Mouse (Mus musculus): ENCODE measurements around the gene Mtrf1l. TPM values are rescaled to one million over a fixed set of nuclear protein-coding genes. Genes with fewer than 3 reads are reported as not detected.
A peak's percentile ranks its signal among the peaks of the same experiment; 100 is the strongest.

Mtrf1l gene
- polyA plus RNA-seq, 1 experiment from 2014 or later, result 9.2 TPM

DNA sequence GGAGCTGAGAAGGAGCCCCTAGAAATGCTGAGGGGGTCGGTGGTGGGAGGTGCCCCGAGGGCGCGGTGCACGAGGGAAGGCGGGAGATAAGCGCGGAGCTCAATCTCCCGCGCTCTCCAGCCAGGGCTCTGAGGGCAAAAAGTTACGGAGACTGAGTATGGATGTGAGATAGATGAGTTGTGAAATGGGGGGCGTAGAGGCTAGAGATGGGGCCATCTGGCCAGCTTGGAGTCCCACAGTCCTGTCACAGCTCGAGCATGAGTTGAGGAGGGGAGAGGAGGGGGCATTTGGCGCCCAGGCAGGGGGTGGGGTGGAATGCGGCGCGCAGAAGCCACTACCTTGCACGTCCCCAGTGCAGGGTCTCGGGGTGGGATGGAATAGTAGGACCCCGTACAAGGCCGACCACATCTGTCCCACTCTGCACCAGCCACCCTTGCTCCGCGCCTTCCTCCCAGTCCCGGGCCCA, 19.0 kb downstream of the Mtrf1l start:
- H3K36me3 ChIP-seq, result peaks cover 33% of the 10 kb centered on the region
- H3K27me3 ChIP-seq (replicated peaks), result no peaks in the 10 kb centered on the region
- peak overlapping the region; percentile 96 for H3K4me2 ChIP-seq
- no peaks in the 10 kb centered on the region for H3K9me3 ChIP-seq (replicated peaks)
- under 1% methylated on average over 24 of the region's 24 CpGs for WGBS
- H3K9ac ChIP-seq, result peak overlapping the region; percentile 88
- peak overlapping the region; percentile 89 for H3K27ac ChIP-seq (ENCODE audit: poor library complexity, severe bottlenecking)
- H3K4me1 ChIP-seq (replicated peaks), result peaks cover 20% of the 10 kb centered on the region
- peak; percentile 1; the same call in 1 of the 2 replicates for ATAC-seq (ENCODE audit: insufficient number of reproducible peaks, low FRiP score)
- H3K4me3 ChIP-seq, result peak overlapping the region; percentile 81

DNA sequence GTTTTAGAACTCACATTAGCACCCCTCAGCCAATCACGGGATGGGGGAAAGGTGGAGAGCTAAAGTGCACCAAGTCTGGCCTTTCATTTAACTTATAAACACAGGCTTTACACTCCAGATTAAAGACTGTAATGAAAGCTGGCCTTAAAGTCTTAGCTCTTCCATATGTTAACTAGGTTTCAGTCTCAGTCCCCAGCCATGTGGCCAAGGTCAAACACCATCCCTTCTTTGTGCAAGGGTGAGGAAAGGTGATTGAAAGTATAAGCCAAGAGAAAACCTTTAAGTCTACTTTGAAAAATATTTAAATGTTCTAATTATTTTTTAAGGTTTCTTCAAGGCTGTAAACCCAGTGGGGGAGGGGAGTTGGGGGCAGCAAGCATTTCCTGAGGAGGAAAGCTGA, 20.0 kb downstream of the Mtrf1l start:
- H3K4me3 ChIP-seq, result peak overlapping the region; percentile 50
- 7% methylated on average over 1 of the region's 1 CpGs for WGBS
- H3K27me3 ChIP-seq (replicated peaks), result no peaks in the 10 kb centered on the region
- H3K9ac ChIP-seq, result peak overlapping the region; percentile 69
- H3K4me1 ChIP-seq (replicated peaks), result peaks cover 20% of the 10 kb centered on the region
- no peaks in the 10 kb centered on the region for H3K9me3 ChIP-seq (replicated peaks)
- H3K27ac ChIP-seq (ENCODE audit: poor library complexity, severe bottlenecking), result no peak overlapping the region
- peaks cover 36% of the 10 kb centered on the region for H3K36me3 ChIP-seq
- H3K4me2 ChIP-seq, result peak overlapping the region; percentile 69
- ATAC-seq (ENCODE audit: insufficient number of reproducible peaks, low FRiP score), result no peak

DNA sequence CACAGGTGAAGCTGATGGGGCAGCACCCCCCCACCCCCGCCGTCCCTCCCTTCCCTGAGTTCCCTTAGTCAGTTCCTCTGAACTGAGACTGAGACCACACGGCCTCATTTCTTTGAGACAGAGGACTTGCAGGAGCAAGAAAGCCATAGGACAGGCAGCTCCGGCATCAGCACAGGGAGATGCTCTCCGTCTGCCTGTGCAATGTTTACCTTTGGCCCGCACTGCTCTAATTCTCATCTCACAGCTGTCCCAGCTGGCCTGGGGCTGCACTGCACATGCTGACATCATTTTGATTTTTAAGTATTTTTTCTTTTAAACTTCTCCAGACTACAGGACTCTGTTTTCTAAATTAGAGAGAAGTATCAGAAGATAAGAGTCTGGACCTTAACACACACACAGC, 20.8 kb downstream of the Mtrf1l start:
- no peaks in the 10 kb centered on the region for H3K9me3 ChIP-seq (replicated peaks)
- peaks cover 45% of the 10 kb centered on the region for H3K36me3 ChIP-seq
- no peak for ATAC-seq (ENCODE audit: insufficient number of reproducible peaks, low FRiP score)
- peak overlapping the region; percentile 50 for H3K4me3 ChIP-seq
- peak overlapping the region; percentile 69 for H3K9ac ChIP-seq
- H3K27ac ChIP-seq (ENCODE audit: poor library complexity, severe bottlenecking), result no peak overlapping the region
- 29% methylated on average over 6 of the region's 6 CpGs for WGBS
- H3K4me1 ChIP-seq (replicated peaks), result peaks cover 20% of the 10 kb centered on the region
- H3K27me3 ChIP-seq (replicated peaks), result no peaks in the 10 kb centered on the region
- H3K4me2 ChIP-seq, result peak overlapping the region; percentile 75

DNA sequence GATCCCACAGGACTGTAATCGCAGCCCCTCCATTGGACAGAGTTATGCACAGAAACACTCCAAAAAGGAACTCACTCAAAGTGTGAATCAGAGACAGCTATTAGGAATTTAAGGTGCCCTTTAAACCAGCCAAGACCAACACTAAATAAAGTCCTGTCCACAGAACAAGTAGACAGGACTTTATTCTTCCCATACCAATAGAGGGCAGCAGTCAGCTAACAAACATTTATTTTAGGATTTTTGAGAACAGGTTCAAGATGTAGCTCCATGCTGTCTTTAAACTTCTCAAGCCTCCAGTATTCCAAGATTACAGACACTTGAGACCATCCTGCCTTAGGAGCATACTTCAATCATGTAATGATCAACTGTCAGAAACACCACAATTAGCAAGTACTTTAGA, 23.2 kb downstream of the Mtrf1l start:
- H3K4me2 ChIP-seq, result no peak overlapping the region
- peaks cover 50% of the 10 kb centered on the region for H3K36me3 ChIP-seq
- H3K4me1 ChIP-seq (replicated peaks), result peaks cover 20% of the 10 kb centered on the region
- 96% methylated on average over 1 of the region's 1 CpGs for WGBS
- H3K27ac ChIP-seq (ENCODE audit: poor library complexity, severe bottlenecking), result no peak overlapping the region
- H3K4me3 ChIP-seq, result no peak overlapping the region
- no peak for ATAC-seq (ENCODE audit: insufficient number of reproducible peaks, low FRiP score)
- H3K27me3 ChIP-seq (replicated peaks), result no peaks in the 10 kb centered on the region
- H3K9me3 ChIP-seq (replicated peaks), result no peaks in the 10 kb centered on the region
- no peak overlapping the region for H3K9ac ChIP-seq

DNA sequence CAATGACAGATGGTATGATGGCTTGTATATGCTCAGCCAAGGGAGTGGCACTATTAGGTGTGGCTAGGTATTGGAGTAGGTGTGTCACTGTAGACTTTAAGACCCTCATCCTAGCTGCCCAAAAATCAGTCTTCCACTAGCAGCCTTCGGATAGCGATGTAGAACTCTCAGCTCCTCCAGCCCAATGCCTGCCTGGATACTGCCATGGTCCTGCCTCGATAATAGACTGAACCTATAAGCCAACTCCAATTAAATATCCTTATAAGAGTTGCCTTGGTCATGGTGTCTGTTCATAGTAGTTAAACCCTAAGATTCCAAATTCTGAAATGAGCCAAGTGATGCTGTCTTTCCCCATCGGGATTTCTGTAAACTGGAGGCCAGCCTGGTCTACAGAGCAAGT, 25.6 kb downstream of the Mtrf1l start:
- Histone ChIP-seq H3K9me3 (replicated peaks) (no peaks in the 10 kb centered on the region), H3K4me1 (replicated peaks) (peaks cover 14% of the 10 kb centered on the region), H3K4me2 (no peak overlapping the region), H3K9ac (no peak overlapping the region), H3K27me3 (replicated peaks) (no peaks in the 10 kb centered on the region), H3K36me3 (peaks cover 50% of the 10 kb centered on the region), H3K4me3 (no peak overlapping the region), H3K27ac (ENCODE audit: poor library complexity, severe bottlenecking) (no peak overlapping the region)
- ATAC-seq (ENCODE audit: insufficient number of reproducible peaks, low FRiP score), result no peak
- WGBS, result 83% methylated on average over 4 of the region's 4 CpGs

DNA sequence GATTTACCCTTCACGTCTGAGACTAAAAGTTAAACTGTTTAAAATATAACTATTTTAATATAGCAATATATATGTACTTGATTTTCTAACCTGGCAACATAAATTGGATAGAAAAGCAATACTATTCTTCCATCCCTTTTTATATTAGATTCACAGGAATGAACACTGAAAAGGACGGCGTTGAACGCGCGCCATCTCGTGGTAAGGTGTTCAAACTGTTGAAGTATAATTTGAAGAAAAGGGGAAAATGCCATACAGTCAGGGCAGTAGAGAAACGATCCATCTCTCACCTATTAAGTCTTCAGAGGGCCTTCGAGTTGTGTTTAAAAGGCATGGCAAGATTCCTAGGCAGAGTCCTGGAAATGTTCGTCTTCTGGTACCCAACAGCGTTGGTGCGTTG, 33.1 kb downstream of the Mtrf1l start:
- 20% methylated on average over 12 of the region's 12 CpGs for WGBS

DNA sequence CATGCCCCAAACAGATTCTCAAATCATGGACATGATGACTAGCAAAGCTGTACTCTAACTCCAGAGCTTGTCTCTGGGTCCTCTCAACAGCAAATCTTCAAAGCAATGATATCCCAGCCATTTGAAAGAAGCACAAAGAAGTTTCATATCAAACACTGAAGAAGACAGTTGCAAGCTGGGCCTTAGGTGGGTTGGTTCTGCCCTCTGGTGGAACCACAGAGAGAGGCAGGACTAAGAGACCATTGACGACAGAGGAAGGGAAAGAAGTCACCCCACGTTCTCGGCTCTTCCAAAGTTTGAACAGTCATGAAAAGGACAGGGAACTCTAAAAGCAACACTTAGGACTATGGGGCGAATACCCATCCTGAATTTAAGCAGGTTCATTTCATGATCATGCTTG, 36.8 kb downstream of the Mtrf1l start:
- Histone ChIP-seq H3K9ac (no peak overlapping the region), H3K36me3 (no peaks in the 10 kb centered on the region), H3K4me2 (no peak overlapping the region), H3K27me3 (replicated peaks) (no peaks in the 10 kb centered on the region), H3K4me1 (replicated peaks) (no peaks in the 10 kb centered on the region), H3K4me3 (no peak overlapping the region), H3K9me3 (replicated peaks) (no peaks in the 10 kb centered on the region), H3K27ac (ENCODE audit: poor library complexity, severe bottlenecking) (no peak overlapping the region)
- no peak for ATAC-seq (ENCODE audit: insufficient number of reproducible peaks, low FRiP score)
- WGBS, result 18% methylated on average over 4 of the region's 4 CpGs

More for the DNA sequence above, 33.1 kb downstream of the Mtrf1l start:
- Histone ChIP-seq H3K9ac (no peak overlapping the region), H3K27me3 (replicated peaks) (no peaks in the 10 kb centered on the region), H3K4me3 (no peak overlapping the region), H3K9me3 (replicated peaks) (no peaks in the 10 kb centered on the region), H3K4me2 (no peak overlapping the region), H3K27ac (ENCODE audit: poor library complexity, severe bottlenecking) (no peak overlapping the region), H3K36me3 (no peaks in the 10 kb centered on the region), H3K4me1 (replicated peaks) (no peaks in the 10 kb centered on the region)
- ATAC-seq (ENCODE audit: insufficient number of reproducible peaks, low FRiP score), result no peak

Other genes with a start within 250 kb of the Mtrf1l start
- gene Myct1, start 230.1 kb downstream of the Mtrf1l start, polyA plus RNA-seq (2016; fragmentation: Nextera tagmentation; extraction: Ambion mirVana), result 4.5 and 4.6 TPM in 2 replicates
- gene Vip, start 184.7 kb downstream of the Mtrf1l start, polyA plus RNA-seq (2016; fragmentation: Nextera tagmentation; extraction: Ambion mirVana), result not detected in 2 replicates
- 49.0 and 50.9 TPM in 2 replicates for gene Fbxo5, start 18.3 kb downstream of the Mtrf1l start, polyA plus RNA-seq (2016; fragmentation: Nextera tagmentation; extraction: Ambion mirVana)
- 0.80 and 1.3 TPM in 2 replicates for gene Rgs17, start 98.5 kb upstream of the Mtrf1l start, polyA plus RNA-seq (2016; fragmentation: Nextera tagmentation; extraction: Ambion mirVana)